Mouse (Mus musculus): Measurements from ENCODE around the gene Btbd9. TPM values are rescaled to one million over a fixed set of nuclear protein-coding genes. Genes with fewer than 3 reads are reported as not detected.
A peak's percentile ranks its signal among the peaks of the same experiment; 100 is the strongest.

The Btbd9 gene
- polyA plus RNA-seq, 1 experiment from 2014 or later = 135 TPM

- Histone ChIP-seq H3K9me3 (ENCODE audit: control insufficient read depth, low read length) (no peaks in the 10 kb centered on the region), H3K27me3 (replicated peaks; ENCODE audit: control insufficient read depth, insufficient read depth, low read length) (no peaks in the 10 kb centered on the region), H3K27ac (ENCODE audit: low read depth, low read length) (no peak overlapping the region), H3K9ac (ENCODE audit: low read depth, low read length) (no peak overlapping the region), H3K36me3 (ENCODE audit: control insufficient read depth, insufficient read depth, low read length) (no peaks in the 10 kb centered on the region), H3K4me1 (ENCODE audit: control insufficient read depth, insufficient read depth, low read depth, low read length) (peaks cover 3% of the 10 kb centered on the region), H3K4me2 (ENCODE audit: low read length) (no peak overlapping the region), H3K4me3 (ENCODE audit: low read length) (no peak overlapping the region)
- ATAC-seq = no peak
- 100% methylated on average over 1 of the region's 1 CpGs for WGBS
Measured at GRCm38 (mm10) chr17:30355431-30355830, 220.9 kb downstream of the Btbd9 start.

GRCm38 (mm10) chr17:30354381-30354780, 221.9 kb downstream of the Btbd9 start:
- H3K27me3 ChIP-seq (replicated peaks; ENCODE audit: control insufficient read depth, insufficient read depth, low read length) = no peaks in the 10 kb centered on the region
- H3K4me1 ChIP-seq (ENCODE audit: control insufficient read depth, insufficient read depth, low read depth, low read length) = no peaks in the 10 kb centered on the region
- no peaks in the 10 kb centered on the region for H3K9me3 ChIP-seq (ENCODE audit: control insufficient read depth, low read length)
- no peaks in the 10 kb centered on the region for H3K36me3 ChIP-seq (ENCODE audit: control insufficient read depth, insufficient read depth, low read length)
- H3K9ac ChIP-seq (ENCODE audit: low read depth, low read length) = no peak overlapping the region
- WGBS = 84% methylated on average over 5 of the region's 5 CpGs
- no peak for ATAC-seq
- no peak overlapping the region for H3K4me2 ChIP-seq (ENCODE audit: low read length)
- no peak overlapping the region for H3K4me3 ChIP-seq (ENCODE audit: low read length)
- no peak overlapping the region for H3K27ac ChIP-seq (ENCODE audit: low read depth, low read length)

- 75% methylated on average over 2 of the region's 2 CpGs for WGBS
- no peak overlapping the region for H3K27ac ChIP-seq (ENCODE audit: low read depth, low read length)
- ATAC-seq = no peak
- H3K9ac ChIP-seq (ENCODE audit: low read depth, low read length) = no peak overlapping the region
- no peaks in the 10 kb centered on the region for H3K27me3 ChIP-seq (replicated peaks; ENCODE audit: control insufficient read depth, insufficient read depth, low read length)
- no peak overlapping the region for H3K4me3 ChIP-seq (ENCODE audit: low read length)
- no peaks in the 10 kb centered on the region for H3K9me3 ChIP-seq (ENCODE audit: control insufficient read depth, low read length)
- no peak overlapping the region for H3K4me2 ChIP-seq (ENCODE audit: low read length)
- H3K4me1 ChIP-seq (ENCODE audit: control insufficient read depth, insufficient read depth, low read depth, low read length) = peaks cover 14% of the 10 kb centered on the region
- no peaks in the 10 kb centered on the region for H3K36me3 ChIP-seq (ENCODE audit: control insufficient read depth, insufficient read depth, low read length)
Measured at GRCm38 (mm10) chr17:30348031-30348430, 228.3 kb downstream of the Btbd9 start.

- Histone ChIP-seq H3K27ac (ENCODE audit: low read depth, low read length) (peak overlapping the region; percentile 67; the same call in 1 of the 2 replicates), H3K4me2 (ENCODE audit: low read length) (peak overlapping the region; percentile 14; the same call in 1 of the 2 replicates), H3K27me3 (replicated peaks; ENCODE audit: control insufficient read depth, insufficient read depth, low read length) (no peaks in the 10 kb centered on the region), H3K9ac (ENCODE audit: low read depth, low read length) (peak overlapping the region; percentile 51), H3K4me1 (ENCODE audit: control insufficient read depth, insufficient read depth, low read depth, low read length) (peaks cover 14% of the 10 kb centered on the region), H3K4me3 (ENCODE audit: low read length) (no peak overlapping the region), H3K9me3 (ENCODE audit: control insufficient read depth, low read length) (no peaks in the 10 kb centered on the region), H3K36me3 (ENCODE audit: control insufficient read depth, insufficient read depth, low read length) (no peaks in the 10 kb centered on the region)
- WGBS = 14% methylated on average over 10 of the region's 10 CpGs
- ATAC-seq = peak; percentile 54; the same call in 1 of the 2 replicates
Measured at GRCm38 (mm10) chr17:30347101-30347613, 229.1 kb downstream of the Btbd9 start.

GRCm38 (mm10) chr17:30345008-30345407, 231.3 kb downstream of the Btbd9 start:
- no peak overlapping the region for H3K4me2 ChIP-seq (ENCODE audit: low read length)
- H3K27me3 ChIP-seq (replicated peaks; ENCODE audit: control insufficient read depth, insufficient read depth, low read length) = no peaks in the 10 kb centered on the region
- H3K9me3 ChIP-seq (ENCODE audit: control insufficient read depth, low read length) = no peaks in the 10 kb centered on the region
- H3K36me3 ChIP-seq (ENCODE audit: control insufficient read depth, insufficient read depth, low read length) = no peaks in the 10 kb centered on the region
- no peak overlapping the region for H3K4me3 ChIP-seq (ENCODE audit: low read length)
- peaks cover 23% of the 10 kb centered on the region for H3K4me1 ChIP-seq (ENCODE audit: control insufficient read depth, insufficient read depth, low read depth, low read length)
- 84% methylated on average over 3 of the region's 3 CpGs for WGBS
- H3K9ac ChIP-seq (ENCODE audit: low read depth, low read length) = no peak overlapping the region
- no peak for ATAC-seq
- H3K27ac ChIP-seq (ENCODE audit: low read depth, low read length) = no peak overlapping the region

GRCm38 (mm10) chr17:30343701-30344473, 232.4 kb downstream of the Btbd9 start:
- Histone ChIP-seq H3K4me1 (ENCODE audit: control insufficient read depth, insufficient read depth, low read depth, low read length) (peaks cover 23% of the 10 kb centered on the region), H3K27me3 (replicated peaks; ENCODE audit: control insufficient read depth, insufficient read depth, low read length) (no peaks in the 10 kb centered on the region), H3K27ac (ENCODE audit: low read depth, low read length) (no peak overlapping the region), H3K9me3 (ENCODE audit: control insufficient read depth, low read length) (no peaks in the 10 kb centered on the region), H3K36me3 (ENCODE audit: control insufficient read depth, insufficient read depth, low read length) (no peaks in the 10 kb centered on the region), H3K4me3 (ENCODE audit: low read length) (no peak overlapping the region), H3K4me2 (ENCODE audit: low read length) (no peak overlapping the region), H3K9ac (ENCODE audit: low read depth, low read length) (no peak overlapping the region)
- no peak for ATAC-seq
- WGBS = 63% methylated on average over 9 of the region's 9 CpGs

- ATAC-seq = no peak
- no peak overlapping the region for H3K9ac ChIP-seq (ENCODE audit: low read depth, low read length)
- no peaks in the 10 kb centered on the region for H3K9me3 ChIP-seq (ENCODE audit: control insufficient read depth, low read length)
- no peak overlapping the region for H3K4me3 ChIP-seq (ENCODE audit: low read length)
- WGBS = 78% methylated on average over 6 of the region's 6 CpGs
- H3K27me3 ChIP-seq (replicated peaks; ENCODE audit: control insufficient read depth, insufficient read depth, low read length) = no peaks in the 10 kb centered on the region
- peaks cover 10% of the 10 kb centered on the region for H3K4me1 ChIP-seq (ENCODE audit: control insufficient read depth, insufficient read depth, low read depth, low read length)
- H3K27ac ChIP-seq (ENCODE audit: low read depth, low read length) = no peak overlapping the region
- no peaks in the 10 kb centered on the region for H3K36me3 ChIP-seq (ENCODE audit: control insufficient read depth, insufficient read depth, low read length)
- no peak overlapping the region for H3K4me2 ChIP-seq (ENCODE audit: low read length)
Measured at GRCm38 (mm10) chr17:30341556-30341955, 234.7 kb downstream of the Btbd9 start.

GRCm38 (mm10) chr17:30340495-30341126, 235.7 kb downstream of the Btbd9 start:
- H3K4me2 ChIP-seq (ENCODE audit: low read length) = no peak overlapping the region
- H3K4me1 ChIP-seq (ENCODE audit: control insufficient read depth, insufficient read depth, low read depth, low read length) = peaks cover 10% of the 10 kb centered on the region
- ATAC-seq = peak; percentile 80
- H3K36me3 ChIP-seq (ENCODE audit: control insufficient read depth, insufficient read depth, low read length) = no peaks in the 10 kb centered on the region
- H3K27me3 ChIP-seq (replicated peaks; ENCODE audit: control insufficient read depth, insufficient read depth, low read length) = no peaks in the 10 kb centered on the region
- no peaks in the 10 kb centered on the region for H3K9me3 ChIP-seq (ENCODE audit: control insufficient read depth, low read length)
- no peak overlapping the region for H3K4me3 ChIP-seq (ENCODE audit: low read length)
- WGBS = 50% methylated on average over 13 of the region's 13 CpGs
- no peak overlapping the region for H3K9ac ChIP-seq (ENCODE audit: low read depth, low read length)
- H3K27ac ChIP-seq (ENCODE audit: low read depth, low read length) = peak overlapping the region; percentile 54

GRCm38 (mm10) chr17:30339317-30339716, 237.0 kb downstream of the Btbd9 start:
- Histone ChIP-seq H3K27ac (ENCODE audit: low read depth, low read length) (no peak overlapping the region), H3K4me1 (ENCODE audit: control insufficient read depth, insufficient read depth, low read depth, low read length) (peaks cover 10% of the 10 kb centered on the region), H3K36me3 (ENCODE audit: control insufficient read depth, insufficient read depth, low read length) (no peaks in the 10 kb centered on the region), H3K9me3 (ENCODE audit: control insufficient read depth, low read length) (no peaks in the 10 kb centered on the region), H3K27me3 (replicated peaks; ENCODE audit: control insufficient read depth, insufficient read depth, low read length) (no peaks in the 10 kb centered on the region), H3K4me2 (ENCODE audit: low read length) (no peak overlapping the region), H3K9ac (ENCODE audit: low read depth, low read length) (no peak overlapping the region), H3K4me3 (ENCODE audit: low read length) (no peak overlapping the region)
- 95% methylated on average over 5 of the region's 5 CpGs for whole genome bisulfite sequencing
- no peak for ATAC-seq
